ENCODE assay signal across 8 mouse cellular contexts in the genomic region with DNA sequence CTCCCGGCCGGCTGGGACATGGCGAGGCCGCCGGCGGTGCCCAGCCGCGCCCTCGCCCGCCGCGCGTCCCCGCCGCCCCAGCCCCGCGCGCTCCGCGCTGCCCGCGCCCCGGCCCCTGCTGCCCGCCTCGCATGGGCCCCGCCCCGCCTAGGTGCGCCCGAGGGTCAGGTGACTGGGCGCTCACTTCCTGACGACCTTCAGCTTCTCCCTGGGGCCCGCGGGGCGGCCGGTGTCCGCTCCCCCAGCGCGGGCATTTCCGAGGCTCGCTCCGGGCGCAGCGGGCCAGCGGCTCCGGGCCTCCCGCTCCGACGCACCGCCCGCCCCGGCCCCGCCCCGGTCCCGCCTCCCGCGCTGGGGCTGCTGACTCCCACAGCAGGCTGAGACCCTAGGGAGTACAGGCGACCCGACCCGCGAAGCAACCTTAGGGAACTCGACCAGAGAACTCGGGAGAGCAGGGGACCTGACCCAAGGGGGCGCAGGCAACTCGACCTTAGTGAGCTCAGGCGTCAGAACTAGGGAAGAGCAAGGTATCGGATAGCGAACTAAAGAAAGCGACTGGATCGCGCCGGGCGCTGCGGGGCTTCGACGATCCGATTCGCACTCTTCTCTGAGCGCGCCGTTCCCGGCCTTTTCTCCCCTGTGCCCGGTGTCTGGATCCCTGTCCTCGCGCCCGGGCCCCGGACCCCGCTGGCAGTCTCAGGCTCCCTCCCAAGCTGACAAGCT.
DNase-seq lines count a peak whose midpoint lies in the region; ATAC-seq and TF ChIP-seq lines count a peak whose summit lies in the region.

No protein-coding gene starts in this region.

- peak; percentile 82 for DNase-seq in A20 (ENCODE audit: low read depth, low spot score)
- DNase-seq in adipocyte (ENCODE audit: low spot score), result peak; percentile 31
- peak; percentile 46 for DNase-seq in heart, postnatal 0 days (ENCODE audit: low spot score)
- DNase-seq in kidney, postnatal 36 days, result peak; percentile 86 to 87
- DNase-seq in lung, postnatal 25 days (ENCODE audit: low spot score), result peak; percentile 40
- DNase-seq in right cerebral cortex, adult 18-20 months, result peak; percentile 50
- peak; percentile 32 for DNase-seq in urinary bladder, postnatal 10 days (ENCODE audit: low spot score)

- no peak for ATAC-seq in embryonic facial prominence, embryonic 13.5 days (ENCODE audit: insufficient number of reproducible peaks, insufficient read depth, low FRiP score, low TSS enrichment, low read depth)
- ATAC-seq in heart, postnatal 0 days (ENCODE audit: insufficient read depth, low read depth), result peak; percentile 72

- H3K4me2 ChIP-seq in embryonic facial prominence, embryonic 13.5 days, result peak overlapping the region; percentile 93
- peak overlapping the region; percentile 92 for H3K4me2 ChIP-seq in heart, postnatal 0 days (ENCODE audit: low read depth, low read length)

- peak overlapping the region; percentile 2; the same call in 1 of the 2 replicates for H3K27ac ChIP-seq in embryonic facial prominence, embryonic 13.5 days
- H3K27ac ChIP-seq in heart, postnatal 0 days (ENCODE audit: low read depth), result peak overlapping the region; percentile 36

- H3K27me3 ChIP-seq in embryonic facial prominence, embryonic 13.5 days, result peaks cover 61% of the 10 kb centered on the region
- peaks cover 17% of the 10 kb centered on the region; the same call in 1 of the 2 replicates for H3K27me3 ChIP-seq in heart, postnatal 0 days (ENCODE audit: control insufficient read depth, insufficient read depth, low read length)

- no peaks in the 10 kb centered on the region for H3K36me3 ChIP-seq in embryonic facial prominence, embryonic 13.5 days
- H3K36me3 ChIP-seq in heart, postnatal 0 days (replicated peaks; ENCODE audit: control insufficient read depth, insufficient read depth, low read length), result no peaks in the 10 kb centered on the region

- peak overlapping the region; percentile 79 for H3K4me3 ChIP-seq in embryonic facial prominence, embryonic 13.5 days
- H3K4me3 ChIP-seq in heart, postnatal 0 days (ENCODE audit: low read depth, low read length), result peak overlapping the region; percentile 63

- under 1% methylated on average over 87 of the region's 87 CpGs for WGBS in embryonic facial prominence, embryonic 13.5 days
- WGBS in heart, postnatal 0 days, result under 1% methylated on average over 66 of the region's 87 CpGs

- H3K4me1 ChIP-seq in embryonic facial prominence, embryonic 13.5 days, result peaks cover 25% of the 10 kb centered on the region
- peaks cover 24% of the 10 kb centered on the region for H3K4me1 ChIP-seq in heart, postnatal 0 days (ENCODE audit: control insufficient read depth, insufficient read depth)

- TF ChIP-seq EP300 in heart, postnatal 0 days (IDR thresholded peaks at IDR 0.05; ENCODE audit: low read depth), result no peak

- no peak for TF ChIP-seq CTCF in heart, postnatal 0 days (IDR thresholded peaks at IDR 0.05; ENCODE audit: low read depth)

- no peaks in the 10 kb centered on the region for H3K9me3 ChIP-seq in embryonic facial prominence, embryonic 13.5 days
- no peaks in the 10 kb centered on the region for H3K9me3 ChIP-seq in heart, postnatal 0 days (replicated peaks; ENCODE audit: control insufficient read depth, low read length)

- H3K9ac ChIP-seq in embryonic facial prominence, embryonic 13.5 days, result peak overlapping the region; percentile 75
- H3K9ac ChIP-seq in heart, postnatal 0 days (replicated peaks; ENCODE audit: low read depth, low read length), result peak overlapping the region; percentile 49

Comparison
In these comparisons a context has a peak if more than half of its experiments do, and no peak if none do; other contexts are left out.
1. DNase-seq: peak in every context shown above with its lines; median percentile 86 in kidney, postnatal 36 days; 82 in A20; 50 in right cerebral cortex, adult 18-20 months; 46 in heart, postnatal 0 days; 40 in lung, postnatal 25 days; 32 in urinary bladder, postnatal 10 days; 31 in adipocyte.